Mouse (Mus musculus) central nervous system, embryonic 18 days (tissue): ENCODE data around the gene Shcbp1l. TPM values are rescaled to one million over a fixed set of nuclear protein-coding genes. Genes with fewer than 3 reads are reported as not detected.

ENCODE experiments used
- polyA plus RNA-seq: library from polyadenylated mRNA; depleted of rRNA; stranded (reverse); fragments of >200 nt; gene quantifications from 2 replicates; pipeline ENCODE4 v1.2.3, GENCODE M21; 2012; rRNA removed

The Shcbp1l gene
- polyA plus RNA-seq, result 4.6 and 4.8 TPM in 2 replicates

DNA sequence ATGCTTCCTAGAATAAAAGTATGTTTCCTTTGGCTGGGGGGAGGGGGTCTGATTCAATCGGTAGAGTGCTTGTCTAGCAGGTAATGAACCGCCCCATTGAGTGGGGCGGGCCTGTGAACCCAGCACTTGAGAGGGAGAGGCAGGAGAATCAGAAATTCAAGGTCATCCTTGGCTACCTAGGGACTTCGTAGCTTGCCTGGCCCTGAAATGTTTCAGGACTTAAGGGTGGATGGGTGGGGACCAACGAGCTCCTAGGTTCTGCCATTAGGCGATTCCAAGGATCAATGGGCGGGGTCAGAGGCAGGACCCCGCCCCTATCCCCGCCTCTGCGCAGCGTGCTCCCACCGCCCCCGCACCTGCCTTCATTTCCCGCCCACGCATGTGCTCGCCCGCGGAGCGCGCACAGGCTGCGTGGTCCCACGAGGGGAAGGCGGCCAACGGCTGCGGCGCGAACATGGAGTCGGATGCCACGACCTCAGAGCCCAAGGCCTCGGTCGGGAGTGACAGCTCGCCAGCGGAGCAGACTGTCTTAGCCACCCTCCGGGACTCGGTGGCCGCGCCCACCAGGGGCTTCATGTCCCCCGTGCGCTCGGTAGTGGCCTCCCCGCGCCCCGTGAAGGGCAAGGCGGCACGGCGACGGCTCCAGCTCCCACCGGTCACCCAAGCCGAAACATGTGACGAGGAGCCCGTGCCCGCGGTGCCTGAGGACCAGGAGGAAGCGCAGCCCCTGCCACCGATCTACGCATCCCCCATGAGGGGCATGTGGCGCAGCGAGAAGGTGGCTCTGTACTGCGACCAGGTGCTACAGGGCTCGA is at the start of gene Shcbp1l:
Gene Shcbp1l, plus strand, starts transcription at position 393 of the 815 bp plus-strand sequence.

GRCm38 (mm10) chr1:153487500-153487879 is 62.5 kb downstream of the Shcbp1l start, which contains the start of gene Dhx9:
TSS of gene Dhx9 (minus strand) at chr1:153487660.

Other genes with a start within 250 kb of the Shcbp1l start
- 2.9 and 6.8 TPM in 2 replicates for gene Lamc2, start 238.7 kb upstream of the Shcbp1l start, polyA plus RNA-seq
- 40.6 and 44.5 TPM in 2 replicates for gene Lamc1, start 92.4 kb upstream of the Shcbp1l start, polyA plus RNA-seq
- 114 and 120 TPM in 2 replicates for gene Dhx9, start 62.5 kb downstream of the Shcbp1l start, polyA plus RNA-seq
- gene Npl, start 124.9 kb downstream of the Shcbp1l start, polyA plus RNA-seq, result 5.2 and 5.5 TPM in 2 replicates
- gene Rgs8, start 227.9 kb downstream of the Shcbp1l start, polyA plus RNA-seq, result 34.3 and 39.1 TPM in 2 replicates